Mouse (Mus musculus): ENCODE measurements at regions not wholly inside any gene's neighbourhood (a gene's known extent, or its start where the extent isn't known, plus 50 kb on each side); places are given as distances from the start of the nearest gene placed in this dataset.

GRCm38 (mm10) chr1:177568056-177568816 lies 126.1 kb downstream of the Zbtb18 start:
- DNase-seq (ENCODE audit: low spot score in 2 of 2) = no peak

- no peak for DNase-seq (ENCODE audit: low spot score in 2 of 2)
Measured at GRCm38 (mm10) chr1:177569572-177569971, 127.4 kb downstream of the Zbtb18 start.

GRCm38 (mm10) chr1:177573017-177573725 lies 131.0 kb downstream of the Zbtb18 start:
- DNase-seq (ENCODE audit: low spot score in 2 of 2) = no peak

GRCm38 (mm10) chr1:177573781-177574180 lies 131.6 kb downstream of the Zbtb18 start:
- no peak for DNase-seq (ENCODE audit: low spot score in 2 of 2)

- DNase-seq (ENCODE audit: low spot score in 2 of 2) = no peak
Measured at GRCm38 (mm10) chr1:177574312-177574711, 132.2 kb downstream of the Zbtb18 start.

- DNase-seq (ENCODE audit: low spot score in 2 of 2) = no peak
Measured at GRCm38 (mm10) chr1:177584302-177584886, 142.2 kb downstream of the Zbtb18 start.

GRCm38 (mm10) chr1:177585320-177585719 lies 143.2 kb downstream of the Zbtb18 start:
- DNase-seq (ENCODE audit: low spot score in 2 of 2) = no peak

- no peak for DNase-seq (ENCODE audit: low spot score in 2 of 2)
Measured at GRCm38 (mm10) chr1:177589034-177589433, 140.6 kb upstream of the 1700016C15Rik start.

- DNase-seq (ENCODE audit: low spot score in 2 of 2) = no peak
Measured at GRCm38 (mm10) chr1:177589656-177590055, 140.0 kb upstream of the 1700016C15Rik start.

- DNase-seq (ENCODE audit: low spot score in 2 of 2) = no peak
Measured at GRCm38 (mm10) chr1:177591742-177592141, 137.9 kb upstream of the 1700016C15Rik start.

- no peak for DNase-seq (ENCODE audit: low spot score in 2 of 2)
Measured at GRCm38 (mm10) chr1:177592337-177592736, 137.3 kb upstream of the 1700016C15Rik start.

GRCm38 (mm10) chr1:177594341-177594740 lies 135.3 kb upstream of the 1700016C15Rik start:
- DNase-seq (ENCODE audit: low spot score in 2 of 2) = no peak

GRCm38 (mm10) chr1:177595326-177595914 lies 134.2 kb upstream of the 1700016C15Rik start:
- DNase-seq (ENCODE audit: low spot score in 2 of 2) = no peak

GRCm38 (mm10) chr1:177597036-177597435 lies 132.6 kb upstream of the 1700016C15Rik start:
- DNase-seq (ENCODE audit: low spot score in 2 of 2) = no peak

GRCm38 (mm10) chr1:177605353-177605969 lies 124.2 kb upstream of the 1700016C15Rik start:
- no peak for DNase-seq (ENCODE audit: low spot score in 2 of 2)

- DNase-seq (ENCODE audit: low spot score in 2 of 2) = no peak
Measured at GRCm38 (mm10) chr1:177607565-177607964, 122.0 kb upstream of the 1700016C15Rik start.

GRCm38 (mm10) chr1:177608551-177609020 lies 121.0 kb upstream of the 1700016C15Rik start:
- no peak for DNase-seq (ENCODE audit: low spot score in 2 of 2)

- no peak for DNase-seq (ENCODE audit: low spot score in 2 of 2)
Measured at GRCm38 (mm10) chr1:177609226-177609625, 120.4 kb upstream of the 1700016C15Rik start.

- DNase-seq (ENCODE audit: low spot score in 2 of 2) = no peak
Measured at GRCm38 (mm10) chr1:177609683-177610082, 119.9 kb upstream of the 1700016C15Rik start.

- no peak for DNase-seq (ENCODE audit: low spot score in 2 of 2)
Measured at GRCm38 (mm10) chr1:177610156-177610555, 119.5 kb upstream of the 1700016C15Rik start.

- DNase-seq (ENCODE audit: low spot score in 2 of 2) = no peak
Measured at GRCm38 (mm10) chr1:177612546-177612945, 117.1 kb upstream of the 1700016C15Rik start.

GRCm38 (mm10) chr1:177615609-177616008 lies 114.0 kb upstream of the 1700016C15Rik start:
- DNase-seq (ENCODE audit: low spot score in 2 of 2) = no peak

All from natural killer cell, adult 2 months (primary cell).